Mouse (Mus musculus) large intestine, adult 2 months (tissue): Measurements from ENCODE around the gene Armh2. TPM values are rescaled to one million over a fixed set of nuclear protein-coding genes. Genes with fewer than 3 reads are reported as not detected.

Experiments
- polyA plus RNA-seq: library from polyadenylated mRNA; depleted of rRNA; stranded (reverse); fragments of >200 nt; gene quantifications from 2 replicates; pipeline ENCODE4 v1.2.3, GENCODE M21; 2012; rRNA removed

The Armh2 gene
- polyA plus RNA-seq, 1 experiment: not detected

Other genes with a start within 250 kb of the Armh2 start
- gene Ripor2, start 159.0 kb upstream of the Armh2 start, polyA plus RNA-seq: 2.7 and 3.5 TPM in 2 replicates
- gene Gmnn, start 20.7 kb downstream of the Armh2 start, polyA plus RNA-seq: 5.9 and 9.1 TPM in 2 replicates
- gene BC005537, start 60.4 kb downstream of the Armh2 start, polyA plus RNA-seq: 23.9 and 29.0 TPM in 2 replicates
- 57.4 and 65.0 TPM in 2 replicates for gene Acot13, start 90.3 kb downstream of the Armh2 start, polyA plus RNA-seq
- gene Tdp2, start 90.4 kb downstream of the Armh2 start, polyA plus RNA-seq: 15.8 and 25.5 TPM in 2 replicates
- gene D130043K22Rik, start 103.9 kb downstream of the Armh2 start, polyA plus RNA-seq: 1.6 and 3.6 TPM in 2 replicates
- gene Aldh5a1, start 196.4 kb downstream of the Armh2 start, polyA plus RNA-seq: 3.4 and 5.3 TPM in 2 replicates
- 3.2 and 4.4 TPM in 2 replicates for gene Gpld1, start 201.9 kb downstream of the Armh2 start, polyA plus RNA-seq